Mouse (Mus musculus) ES-E14 (cell line): ENCODE data around the gene Fndc7. TPM values are rescaled to one million over a fixed set of nuclear protein-coding genes. Genes with fewer than 3 reads are reported as not detected.
A peak's percentile ranks its signal among the peaks of the same experiment; 100 is the strongest.
"Not testable (repeated sequence)": the region's sequence is repeated elsewhere in the genome, so short reads cannot be mapped to it uniquely, and the experiment has no call there.

Source experiments
- DNase-seq: peaks from one replicate; pipeline ENCODE4 v3.0.0-alpha.2; 2013; ENCODE audit warnings: low read depth, low spot score
- H3K27ac ChIP-seq: 2 replicates; pipeline ENCODE4 v1.5.1; 2012; ENCODE audit warnings: low read depth, mild to moderate bottlenecking, low read length, moderate library complexity, mixed read lengths; ENCODE audit not compliant: poor library complexity, insufficient read depth, severe bottlenecking
- H3K36me3 ChIP-seq: 2 replicates; pipeline ENCODE4 v1.6.1; 2012; ENCODE audit warnings: mild to moderate bottlenecking, low read length, moderate library complexity, mixed read lengths; ENCODE audit not compliant: control insufficient read depth, poor library complexity, insufficient read depth, severe bottlenecking
- H3K4me1 ChIP-seq, 2 experiments: fragments of 150-350 bp in 1 of 2; sonication (generic) in 1 of 2; 2 replicates each; pipeline ENCODE4 v1.6.1; 2012; ENCODE audit warnings: low read length in 2 of 2, mild to moderate bottlenecking in 1 of 2, mixed read lengths in 1 of 2; ENCODE audit not compliant: control insufficient read depth in 2 of 2, insufficient read depth in 2 of 2, poor library complexity in 1 of 2
- H3K4me3 ChIP-seq, 2 experiments: fragments of 150-350 bp in 1 of 2; sonication (generic) in 1 of 2; 2 replicates each; pipeline ENCODE4 v1.5.1; 2012; ENCODE audit warnings: low read length in 2 of 2, low read depth in 1 of 2, mild to moderate bottlenecking in 1 of 2, mixed read lengths in 1 of 2; ENCODE audit not compliant: insufficient read depth in 1 of 2, poor library complexity in 1 of 2, severe bottlenecking in 1 of 2
- H3K9ac ChIP-seq: 2 replicates; pipeline ENCODE4 v1.6.1; 2012; ENCODE audit warnings: low read depth, mild to moderate bottlenecking, low read length, mixed read lengths; ENCODE audit not compliant: poor library complexity, insufficient read depth, severe bottlenecking
- H3K9me3 ChIP-seq: fragments of 150-350 bp; sonication (generic); 2 replicates; pipeline ENCODE4 v1.6.1; 2012; ENCODE audit warnings: low read depth, mild to moderate bottlenecking, low read length; ENCODE audit not compliant: control insufficient read depth, insufficient read depth
- CHD2 ChIP-seq: IDR thresholded peaks from 2 replicates; pipeline ENCODE4 v1.6.1; 2014; ENCODE audit warnings: mild to moderate bottlenecking, low read depth, low read length, inconsistent platforms
- HCFC1 ChIP-seq: IDR thresholded peaks from 2 replicates; pipeline ENCODE4 v1.6.1; 2012; ENCODE audit warnings: low read length, inconsistent platforms, borderline replicate concordance; ENCODE audit not compliant: insufficient read depth
- MAFK ChIP-seq: IDR thresholded peaks from 2 replicates; pipeline ENCODE4 v1.6.1; 2014; ENCODE audit warnings: mild to moderate bottlenecking, low read depth, low read length, inconsistent platforms; ENCODE audit not compliant: insufficient read depth
- ZC3H11A ChIP-seq: IDR thresholded peaks from 2 replicates; pipeline ENCODE4 v1.6.1; 2012; ENCODE audit warnings: low read depth, mild to moderate bottlenecking, inconsistent platforms, low read length, borderline replicate concordance
- ZNF384 ChIP-seq: IDR thresholded peaks from 2 replicates; pipeline ENCODE4 v1.6.1; 2012; ENCODE audit warnings: low read depth, low read length, inconsistent platforms
- in situ Hi-C, 2 experiments: fragments of 600-800 bp; cut with MboI; formaldehyde crosslinking; loops; one replicate each; pipeline ENCODE4 v1.15.1; 2025; ENCODE audit warnings: low sequenced_read_pairs in 2 of 2, inconsistent platforms in 1 of 2; ENCODE audit not compliant: unreplicated experiment in 2 of 2
- total RNA-seq: library from RNA; depleted of rRNA; stranded (reverse); fragments of 300-350 nt; gene quantifications from 2 replicates; pipeline ENCODE4 v1.2.3, GENCODE M21; 2012

Fndc7 gene
- total RNA-seq, 1 experiment = 0.09 TPM

- no peaks in the 10 kb centered on the region for H3K9me3 ChIP-seq
- 0 out of 4 replicates have a peak, but pooled peaks cover 0 to 2% of the 10 kb centered on the region in 2 experiments for H3K4me1 ChIP-seq
- TF ChIP-seq MAFK = no peak
- TF ChIP-seq CHD2 = no peak
- TF ChIP-seq ZC3H11A = no peak
- no peak for TF ChIP-seq ZNF384
- TF ChIP-seq HCFC1 = no peak
- in situ Hi-C loops = no loop called here
- no peak overlapping the region for H3K27ac ChIP-seq
- peak overlapping the region; percentile 91 to 98 for H3K4me3 ChIP-seq
- H3K36me3 ChIP-seq = no peaks in the 10 kb centered on the region; the same call in 1 of the 2 replicates
- no peak for DNase-seq
- H3K9ac ChIP-seq = peak overlapping the region; percentile 83
These were observed 50.2 kb downstream of the Fndc7 start for GRCm38 (mm10) chr3:108839647-108839999.

GRCm38 (mm10) chr3:108838980-108839379 is 50.8 kb downstream of the Fndc7 start:
- 0 out of 4 replicates have a peak, but pooled peaks cover 0 to 2% of the 10 kb centered on the region in 2 experiments for H3K4me1 ChIP-seq
- no peak overlapping the region for H3K4me3 ChIP-seq
- TF ChIP-seq CHD2 = no peak
- no peak for TF ChIP-seq ZC3H11A
- TF ChIP-seq HCFC1 = no peak
- no peak for TF ChIP-seq ZNF384
- TF ChIP-seq MAFK = no peak
- H3K27ac ChIP-seq = no peak overlapping the region
- no peak overlapping the region for H3K9ac ChIP-seq
- no peaks in the 10 kb centered on the region; the same call in 1 of the 2 replicates for H3K36me3 ChIP-seq
- no peaks in the 10 kb centered on the region for H3K9me3 ChIP-seq
- no peak for DNase-seq
- in situ Hi-C loops = no loop called here

- no peaks in the 10 kb centered on the region; the same call in 1 of the 2 replicates for H3K36me3 ChIP-seq
- H3K9me3 ChIP-seq = no peaks in the 10 kb centered on the region
- no peak overlapping the region for H3K9ac ChIP-seq
- TF ChIP-seq ZC3H11A (no peak), MAFK (no peak), ZNF384 (no peak), CHD2 (no peak), HCFC1 (no peak)
- H3K27ac ChIP-seq = no peak overlapping the region
- no peak overlapping the region for H3K4me3 ChIP-seq
- H3K4me1 ChIP-seq = 0 out of 4 replicates have a peak, but pooled peaks cover 0 to 2% of the 10 kb centered on the region in 2 experiments
- in situ Hi-C loops = no loop called here
- no peak for DNase-seq
These were observed 52.9 kb downstream of the Fndc7 start for GRCm38 (mm10) chr3:108836931-108837330.

- DNase-seq, H3K9me3 ChIP-seq, H3K4me3 ChIP-seq, H3K9ac ChIP-seq, H3K4me1 ChIP-seq, H3K36me3 ChIP-seq, H3K27ac ChIP-seq, in situ Hi-C loops: not testable (repeated sequence)
These were observed 56.1 kb downstream of the Fndc7 start for GRCm38 (mm10) chr3:108833717-108834116.

- Histone ChIP-seq H3K4me3 (no peak overlapping the region), H3K9me3 (no peaks in the 10 kb centered on the region), H3K4me1 (no peaks in the 10 kb centered on the region; a peak in 1 of 4 replicates), H3K36me3 (no peaks in the 10 kb centered on the region), H3K27ac (no peak overlapping the region), H3K9ac (no peak overlapping the region)
- in situ Hi-C loops = no loop called here
- DNase-seq = no peak
- TF ChIP-seq ZNF384 (no peak), CHD2 (no peak), HCFC1 (no peak), MAFK (no peak), ZC3H11A (no peak)
These were observed 58.1 kb downstream of the Fndc7 start for GRCm38 (mm10) chr3:108831750-108832149.
